Mouse (Mus musculus): ENCODE results near the gene Ifna13.

The Ifna13 gene

GRCm38 (mm10) chr4:88644359-88644758 is at the start of gene Ifna13:
Gene Ifna13 (minus strand): TSS chr4:88644459.
- no peak for DNase-seq

- DNase-seq = no peak
These were observed 49.1 kb upstream of the Ifna13 start for GRCm38 (mm10) chr4:88693392-88693791.

GRCm38 (mm10) chr4:88692537-88692936 is 48.3 kb upstream of the Ifna13 start:
- no peak for DNase-seq

GRCm38 (mm10) chr4:88691259-88691658 is 47.0 kb upstream of the Ifna13 start, which contains the start of gene Ifnab:
Gene Ifnab (minus strand): TSS chr4:88691359.
- DNase-seq = no peak

- no peak for DNase-seq
These were observed 39.6 kb upstream of the Ifna13 start, which contains the start of gene Ifna2 for GRCm38 (mm10) chr4:88683812-88684211. Gene Ifna2 (minus strand): TSS chr4:88683912.

GRCm38 (mm10) chr4:88681353-88681752 is 37.1 kb upstream of the Ifna13 start:
- no peak for DNase-seq

GRCm38 (mm10) chr4:88680362-88680761 is 36.1 kb upstream of the Ifna13 start:
- DNase-seq = peak; percentile 40

- DNase-seq = no peak
These were observed 32.6 kb upstream of the Ifna13 start, which contains the start of gene Ifna16 for GRCm38 (mm10) chr4:88676824-88677223. Gene Ifna16 (minus strand): TSS chr4:88676924.

GRCm38 (mm10) chr4:88655461-88655860 is 11.2 kb upstream of the Ifna13 start:
- peak; percentile 26 for DNase-seq

- no peak for DNase-seq
These were observed 9.4 kb upstream of the Ifna13 start for GRCm38 (mm10) chr4:88653644-88654043.

GRCm38 (mm10) chr4:88642526-88642925 is 1.7 kb downstream of the Ifna13 start:
- DNase-seq = no peak

GRCm38 (mm10) chr4:88641077-88641831 is 3.0 kb downstream of the Ifna13 start:
- peak; percentile 94 for DNase-seq

GRCm38 (mm10) chr4:88640704-88641076 is 3.6 kb downstream of the Ifna13 start:
- DNase-seq = no peak

- no peak for DNase-seq
These were observed 9.9 kb downstream of the Ifna13 start, which contains the start of gene C87499 for GRCm38 (mm10) chr4:88634311-88634710. Gene C87499 (minus strand): TSS chr4:88634411.

- no peak for DNase-seq
These were observed 41.0 kb downstream of the Ifna13 start, which contains the start of gene Ifna12 for GRCm38 (mm10) chr4:88603276-88603675. Gene Ifna12 (minus strand): TSS chr4:88603376.

Data from kidney, adult 9 months (tissue).